Mouse (Mus musculus): ENCODE data around the gene Gm20594. TPM values are rescaled to one million over a fixed set of nuclear protein-coding genes. Genes with fewer than 3 reads are reported as not detected.

The Gm20594 gene
- total RNA-seq (2021): not detected
- long read RNA-seq: 0 reads

GRCm38 (mm10) chr6:79817616-79818015 lies at the start of gene Gm20594:
Gm20594 (plus strand) TSS chr6:79817916.
- DNase-seq (ENCODE audit: low spot score in 2 of 2): no peak

DNA sequence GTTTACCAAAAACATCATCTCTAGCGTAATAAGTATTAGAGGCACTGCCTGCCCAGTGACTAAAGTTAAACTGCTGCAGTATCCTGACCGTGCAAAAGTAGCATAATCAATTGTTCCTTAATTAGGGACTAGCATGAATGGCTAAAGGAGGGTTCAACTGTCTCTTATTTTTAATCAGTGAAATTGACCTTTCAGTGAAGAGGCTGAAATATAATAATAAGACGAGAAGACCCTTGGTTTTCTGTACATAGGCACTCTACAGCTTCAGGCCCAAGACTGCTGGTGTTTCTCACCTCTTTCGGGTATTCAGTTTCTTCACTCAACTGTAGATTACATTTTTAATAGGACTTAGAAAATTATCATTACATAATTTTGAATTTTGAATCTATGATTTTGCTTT lies 398 bp downstream of the Gm20594 start:
- no peak for DNase-seq (ENCODE audit: low spot score in 2 of 2)

- peak in 1 of 2 experiments; percentile 25 for DNase-seq (ENCODE audit: low spot score in 2 of 2)
These were observed 16.1 kb downstream of the Gm20594 start for GRCm38 (mm10) chr6:79833845-79834244.

DNA sequence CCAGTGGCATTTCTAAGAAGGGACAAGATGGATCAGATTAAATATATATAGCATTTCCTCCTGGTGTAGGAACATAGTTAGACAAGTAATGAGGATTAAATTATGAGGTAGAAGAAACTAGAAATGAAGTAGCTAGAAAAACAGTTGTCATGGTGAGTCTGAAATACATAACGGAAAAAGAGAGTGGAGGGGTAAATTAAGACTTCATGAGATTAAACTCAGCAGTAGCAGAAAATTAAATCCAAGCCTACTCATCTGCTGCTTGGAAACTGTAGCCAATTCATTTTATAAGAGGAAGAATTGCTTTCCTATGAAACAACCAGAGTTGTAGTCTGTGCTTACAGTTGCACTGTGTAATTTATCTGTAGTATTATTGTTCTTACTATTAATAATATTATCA lies 29.1 kb downstream of the Gm20594 start:
- peak in 1 of 2 experiments; percentile 38 for DNase-seq (ENCODE audit: low spot score in 2 of 2)

Other genes with a start within 250 kb of the Gm20594 start
- 10 to 100 TPM; 56.1 to 61.0 TPM for gene Lrrtm4, start 201.0 kb downstream of the Gm20594 start, total RNA-seq (2021)

All from layer of hippocampus, adult 18-20 months (tissue).